Mouse (Mus musculus) spleen, adult 2 months (tissue): ENCODE results near the gene Serpina1f. TPM values are rescaled to one million over a fixed set of nuclear protein-coding genes. Genes with fewer than 3 reads are reported as not detected.
"Not testable (repeated sequence)": the region's sequence is repeated elsewhere in the genome, so short reads cannot be mapped to it uniquely, and the experiment has no call there.

ENCODE experiments used
- DNase-seq, 2 experiments: peaks; one replicate each; pipeline versions ENCODE4 v3.0.0 to v3.0.0-alpha.2; 2012 to 2021; ENCODE audit warnings: low spot score in 2 of 2, low read depth in 1 of 2
- H3K27ac ChIP-seq: fragments of 200-500 bp; 2 replicates; pipeline ENCODE4 v1.5.1; 2012; ENCODE audit warnings: low read length, inconsistent platforms; ENCODE audit not compliant: insufficient read depth
- H3K27me3 ChIP-seq: fragments of 200-500 bp; 2 replicates; pipeline ENCODE4 v1.6.1; 2012; ENCODE audit warnings: mild to moderate bottlenecking, moderate library complexity, low read length, inconsistent platforms; ENCODE audit not compliant: control insufficient read depth, insufficient read depth
- H3K36me3 ChIP-seq: fragments of 200-500 bp; 2 replicates; pipeline ENCODE4 v1.6.1; 2012; ENCODE audit warnings: mild to moderate bottlenecking, low read length, inconsistent platforms; ENCODE audit not compliant: control insufficient read depth, insufficient read depth
- H3K4me1 ChIP-seq: fragments of 200-500 bp; 2 replicates; pipeline ENCODE4 v1.6.1; 2011; ENCODE audit warnings: inconsistent platforms; ENCODE audit not compliant: control insufficient read depth, insufficient read depth, insufficient read length
- H3K4me3 ChIP-seq: fragments of 200-500 bp; 2 replicates; pipeline ENCODE4 v1.5.1; 2011; ENCODE audit warnings: mild to moderate bottlenecking, inconsistent platforms; ENCODE audit not compliant: insufficient read depth, insufficient read length; ENCODE audit errors: extremely low read depth
- CTCF ChIP-seq: fragments of 200-500 bp; IDR thresholded peaks from 2 replicates; pipeline ENCODE4 v1.5.1; 2011; ENCODE audit warnings: mild to moderate bottlenecking, inconsistent platforms; ENCODE audit not compliant: insufficient read depth, insufficient read length, insufficient replicate concordance; ENCODE audit errors: extremely low read depth
- POLR2A ChIP-seq: fragments of 200-500 bp; IDR thresholded peaks from 2 replicates; pipeline ENCODE4 v1.6.1; 2011; ENCODE audit warnings: low read depth, low read length, inconsistent platforms
- WGBS: fragments of 180-500 bp; shearing (Covaris S2); methylation state at CpG from one replicate; pipeline ENCODE4 v1.1.7; 2018; 5-methylcytosine and 5-hydroxymethylcytosine counted together
- polyA plus RNA-seq: library from polyadenylated mRNA; depleted of rRNA; stranded (reverse); fragments of >200 nt; gene quantifications from 2 replicates; pipeline ENCODE4 v1.2.3, GENCODE M21; 2012

Serpina1f gene
- polyA plus RNA-seq, 1 experiment, result 0.05 TPM

- no peaks in the 10 kb centered on the region for H3K36me3 ChIP-seq
- DNase-seq, result no peak
- WGBS, result 82% methylated on average over 5 of the region's 5 CpGs
- no peak overlapping the region for H3K4me3 ChIP-seq
- TF ChIP-seq POLR2A (no peak), CTCF (no peak)
- no peaks in the 10 kb centered on the region for H3K27me3 ChIP-seq
- H3K4me1 ChIP-seq, result no peaks in the 10 kb centered on the region
- H3K27ac ChIP-seq, result no peak overlapping the region
These were observed 25.0 kb downstream of the Serpina1f start for GRCm38 (mm10) chr12:103670344-103670743.

- DNase-seq, result no peak
- no peak for TF ChIP-seq CTCF
- no peak for TF ChIP-seq POLR2A
- H3K27me3 ChIP-seq, result no peaks in the 10 kb centered on the region
These were observed 30.0 kb downstream of the Serpina1f start for GRCm38 (mm10) chr12:103665286-103665685.

GRCm38 (mm10) chr12:103662053-103662452 is 33.3 kb downstream of the Serpina1f start:
- not testable (repeated sequence) for H3K36me3 ChIP-seq, H3K4me1 ChIP-seq, H3K27ac ChIP-seq, H3K4me3 ChIP-seq, DNase-seq, H3K27me3 ChIP-seq

More at GRCm38 (mm10) chr12:103665286-103665685, 30.0 kb downstream of the Serpina1f start:
- 87% methylated on average over 3 of the region's 3 CpGs for WGBS
- Histone ChIP-seq H3K4me3 (no peak overlapping the region), H3K36me3 (no peaks in the 10 kb centered on the region), H3K4me1 (no peaks in the 10 kb centered on the region), H3K27ac (no peak overlapping the region)

GRCm38 (mm10) chr12:103660076-103660475 is 35.3 kb downstream of the Serpina1f start:
- TF ChIP-seq CTCF, result no peak
- TF ChIP-seq POLR2A, result no peak
- Histone ChIP-seq H3K4me1 (no peaks in the 10 kb centered on the region), H3K36me3 (no peaks in the 10 kb centered on the region), H3K27ac (no peak overlapping the region), H3K4me3 (no peak overlapping the region), H3K27me3 (no peaks in the 10 kb centered on the region)
- 76% methylated on average over 5 of the region's 5 CpGs for WGBS
- no peak for DNase-seq

- H3K27me3 ChIP-seq, result no peaks in the 10 kb centered on the region
- H3K4me3 ChIP-seq, result no peak overlapping the region
- TF ChIP-seq CTCF (no peak), POLR2A (no peak)
- H3K27ac ChIP-seq, result no peak overlapping the region
- no peaks in the 10 kb centered on the region for H3K36me3 ChIP-seq
- 87% methylated on average over 2 of the region's 2 CpGs for WGBS
- no peaks in the 10 kb centered on the region for H3K4me1 ChIP-seq
- no peak for DNase-seq
These were observed 36.2 kb downstream of the Serpina1f start for GRCm38 (mm10) chr12:103659171-103659570.

- 79% methylated on average over 10 of the region's 10 CpGs for WGBS
These were observed 37.3 kb downstream of the Serpina1f start for GRCm38 (mm10) chr12:103657991-103658390.

GRCm38 (mm10) chr12:103656848-103657626 is 38.3 kb downstream of the Serpina1f start, which contains the start of gene Serpina6:
TSS of gene Serpina6 (minus strand) at chr12:103657212.
- TF ChIP-seq CTCF, result no peak
- no peak for TF ChIP-seq POLR2A
- Histone ChIP-seq H3K27ac (no peak within 1 kb of the TSS), H3K4me3 (no peak within 1 kb of the TSS), H3K27me3 (no peaks in the 10 kb centered on the region), H3K4me1 (no peaks in the 10 kb centered on the region), H3K36me3 (no peaks in the 10 kb centered on the region)
- 81% methylated on average over 9 of the region's 9 CpGs for WGBS
- DNase-seq, result no peak

More at GRCm38 (mm10) chr12:103657991-103658390, 37.3 kb downstream of the Serpina1f start:
- H3K36me3 ChIP-seq, result no peaks in the 10 kb centered on the region
- H3K27ac ChIP-seq, result no peak overlapping the region
- no peaks in the 10 kb centered on the region for H3K27me3 ChIP-seq
- DNase-seq, result no peak
- TF ChIP-seq CTCF (no peak), POLR2A (no peak)
- H3K4me1 ChIP-seq, result no peaks in the 10 kb centered on the region
- H3K4me3 ChIP-seq, result no peak overlapping the region
